Mouse (Mus musculus) limb, embryonic 14.5 days (tissue): ENCODE data around the gene Gtpbp4. TPM values are rescaled to one million over a fixed set of nuclear protein-coding genes. Genes with fewer than 3 reads are reported as not detected.

Experiments used
- ATAC-seq: fragments of 200-750 bp; cut with Nextera tagmentation; 2 replicates; pipeline ENCODE4 v1.8.0; 2017; ENCODE audit warnings: low read depth, moderate number of reproducible peaks, moderate TSS enrichment; ENCODE audit not compliant: low FRiP score
- DNase-seq: peaks from one replicate; pipeline ENCODE4 v3.0.0-alpha.2; 2015; ENCODE audit warnings: low spot score
- H3K27ac ChIP-seq: fragments of 300-500 bp; sonication (generic); replicated peaks from 2 replicates; pipeline ENCODE4 v1.5.1; 2014; ENCODE audit warnings: low read depth, mild to moderate bottlenecking, low read length, moderate library complexity, mixed read lengths
- H3K27me3 ChIP-seq: fragments of 300-500 bp; sonication (generic); 2 replicates; pipeline ENCODE4 v1.6.1; 2014; ENCODE audit warnings: low read length, mixed read lengths; ENCODE audit not compliant: control insufficient read depth, insufficient read depth
- H3K36me3 ChIP-seq: fragments of 300-500 bp; sonication (generic); 2 replicates; pipeline ENCODE4 v1.6.1; 2014; ENCODE audit warnings: mild to moderate bottlenecking, low read length, moderate library complexity, mixed read lengths; ENCODE audit not compliant: control insufficient read depth, insufficient read depth
- H3K4me1 ChIP-seq: fragments of 300-500 bp; sonication (generic); 2 replicates; pipeline ENCODE4 v1.6.1; 2014; ENCODE audit warnings: antibody characterized with exemption, low read length, mixed read lengths; ENCODE audit not compliant: control insufficient read depth, insufficient read depth
- H3K4me2 ChIP-seq: fragments of 300-500 bp; sonication (generic); replicated peaks from 2 replicates; pipeline ENCODE4 v1.6.1; 2014; ENCODE audit warnings: low read depth, mild to moderate bottlenecking, low read length, moderate library complexity; ENCODE audit not compliant: severe bottlenecking
- H3K4me3 ChIP-seq: fragments of 300-500 bp; sonication (generic); replicated peaks from 2 replicates; pipeline ENCODE4 v1.5.1; 2014; ENCODE audit warnings: low read length
- H3K9ac ChIP-seq: fragments of 300-500 bp; sonication (generic); 2 replicates; pipeline ENCODE4 v1.6.1; 2014; ENCODE audit warnings: mild to moderate bottlenecking, low read depth, low read length, moderate library complexity; ENCODE audit not compliant: severe bottlenecking
- H3K9me3 ChIP-seq: fragments of 300-500 bp; sonication (generic); 2 replicates; pipeline ENCODE4 v1.6.1; 2016; ENCODE audit warnings: low read length; ENCODE audit not compliant: control insufficient read depth
- POLR2A ChIP-seq: fragments of 200-500 bp; IDR thresholded peaks from 2 replicates; pipeline ENCODE4 v1.8.0; 2012; ENCODE audit warnings: inconsistent platforms, mild to moderate bottlenecking, moderate library complexity, borderline replicate concordance; ENCODE audit not compliant: insufficient read depth, insufficient read length; ENCODE audit errors: extremely low read depth
- WGBS: fragments of 180-500 bp; shearing (Covaris S2); extraction: QIAGEN DNeasy Blood & Tissue Kit; methylation state at CpG from one replicate; pipeline ENCODE4 v1.1.7; 2014; 5-methylcytosine and 5-hydroxymethylcytosine counted together
- polyA plus RNA-seq, 2 experiments: library from polyadenylated mRNA; depleted of rRNA in 1 of 2; stranded (reverse) in 1 of 2; unstranded in 1 of 2; fragments of >200 nt; fragmentation: Nextera tagmentation in 1 of 2; extraction: Ambion mirVana in 1 of 2; gene quantifications; 2 replicates each; pipeline versions ENCODE4 v1.2.1 to v1.2.3; 2012 to 2014

Gtpbp4 gene
- polyA plus RNA-seq (2012; rRNA removed) (21.0 and 30.6 TPM in 2 replicates), polyA plus RNA-seq (2014; fragmentation: Nextera tagmentation; extraction: Ambion mirVana) (76.1 and 78.3 TPM in 2 replicates)

DNA sequence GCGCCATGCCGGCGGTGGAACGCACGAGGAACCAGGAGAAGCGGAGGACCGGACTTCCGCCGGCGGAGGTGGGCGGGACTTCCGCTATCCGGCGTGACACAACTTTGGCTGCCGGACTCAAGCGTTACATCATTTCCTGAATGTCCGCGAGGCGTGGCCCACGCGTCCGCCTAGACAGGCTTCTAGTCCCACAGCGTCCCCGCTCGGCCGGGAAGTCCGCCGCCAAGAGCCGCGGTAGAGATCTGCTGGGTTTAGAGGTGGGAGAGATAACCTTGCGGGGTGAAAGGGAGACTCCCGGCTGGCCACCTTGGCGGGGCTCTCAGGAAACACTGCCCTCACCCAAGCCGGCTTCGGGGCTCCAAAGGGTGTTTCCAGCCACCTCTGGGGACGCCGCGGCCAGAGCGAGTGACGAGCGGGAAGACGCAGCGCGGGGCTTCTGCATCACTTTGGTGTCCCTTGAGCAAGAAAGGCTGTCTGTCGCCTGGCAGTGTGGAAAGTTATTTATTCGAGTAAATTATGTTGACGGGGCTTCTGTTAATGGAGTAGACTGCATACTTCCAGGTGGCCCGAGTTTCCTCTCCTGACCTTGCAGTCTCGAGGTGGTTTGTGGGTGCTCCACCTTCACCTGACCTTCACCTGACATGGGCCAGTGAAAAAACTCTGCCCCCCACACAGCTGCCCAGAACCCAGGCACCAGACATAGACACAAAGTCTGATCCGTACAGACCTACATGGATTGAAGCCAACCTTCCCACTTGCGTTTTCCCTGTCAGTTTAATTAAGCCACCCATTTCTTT is at the start of gene Gtpbp4:
Gene Gtpbp4, minus strand, starts transcription at position 94 of the 797 bp plus-strand sequence.
- H3K27ac ChIP-seq, result peak within 1 kb of the TSS; percentile 61
- peak; percentile 99 for ATAC-seq
- no peaks in the 10 kb centered on the region for H3K27me3 ChIP-seq
- DNase-seq, result peak; percentile 97
- peak; percentile 77; the same call in 1 of the 2 replicates for TF ChIP-seq POLR2A
- under 1% methylated on average over 51 of the region's 51 CpGs for WGBS
- peaks cover 9% of the 10 kb centered on the region for H3K4me1 ChIP-seq
- no peaks in the 10 kb centered on the region for H3K9me3 ChIP-seq
- peak within 1 kb of the TSS; percentile 96 for H3K4me3 ChIP-seq
- H3K36me3 ChIP-seq, result peaks cover 9% of the 10 kb centered on the region
- H3K4me2 ChIP-seq, result peak within 1 kb of the TSS; percentile 80
- peak within 1 kb of the TSS; percentile 87 for H3K9ac ChIP-seq

DNA sequence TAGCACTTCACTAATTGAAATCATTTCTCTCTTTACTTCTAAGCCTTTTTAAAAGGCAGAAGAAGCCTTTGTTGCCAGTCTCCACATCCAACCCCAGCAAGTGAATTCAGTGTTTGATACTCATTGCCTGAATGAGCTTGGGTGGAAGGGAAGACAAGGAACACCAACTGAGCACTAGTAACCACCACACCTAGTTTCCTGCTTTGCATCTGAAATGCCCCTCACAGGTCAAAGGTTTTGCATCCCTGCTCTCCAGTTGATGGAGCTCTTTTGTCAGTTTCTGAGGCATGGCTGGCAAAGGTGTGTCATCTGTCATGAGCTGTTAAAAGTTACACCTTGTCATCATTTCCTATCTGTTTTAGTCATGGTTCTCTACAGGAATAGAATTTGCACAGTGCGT is 48.8 kb upstream of the Gtpbp4 start:
- Histone ChIP-seq H3K4me3 (no peak overlapping the region), H3K27ac (no peak overlapping the region), H3K9ac (no peak overlapping the region), H3K27me3 (no peaks in the 10 kb centered on the region), H3K4me2 (no peak overlapping the region), H3K9me3 (no peaks in the 10 kb centered on the region), H3K36me3 (no peaks in the 10 kb centered on the region), H3K4me1 (peaks cover 6% of the 10 kb centered on the region)
- DNase-seq (no peak), ATAC-seq (no peak)
- 91% methylated on average over 1 of the region's 1 CpGs for WGBS
- TF ChIP-seq POLR2A, result no peak

DNA sequence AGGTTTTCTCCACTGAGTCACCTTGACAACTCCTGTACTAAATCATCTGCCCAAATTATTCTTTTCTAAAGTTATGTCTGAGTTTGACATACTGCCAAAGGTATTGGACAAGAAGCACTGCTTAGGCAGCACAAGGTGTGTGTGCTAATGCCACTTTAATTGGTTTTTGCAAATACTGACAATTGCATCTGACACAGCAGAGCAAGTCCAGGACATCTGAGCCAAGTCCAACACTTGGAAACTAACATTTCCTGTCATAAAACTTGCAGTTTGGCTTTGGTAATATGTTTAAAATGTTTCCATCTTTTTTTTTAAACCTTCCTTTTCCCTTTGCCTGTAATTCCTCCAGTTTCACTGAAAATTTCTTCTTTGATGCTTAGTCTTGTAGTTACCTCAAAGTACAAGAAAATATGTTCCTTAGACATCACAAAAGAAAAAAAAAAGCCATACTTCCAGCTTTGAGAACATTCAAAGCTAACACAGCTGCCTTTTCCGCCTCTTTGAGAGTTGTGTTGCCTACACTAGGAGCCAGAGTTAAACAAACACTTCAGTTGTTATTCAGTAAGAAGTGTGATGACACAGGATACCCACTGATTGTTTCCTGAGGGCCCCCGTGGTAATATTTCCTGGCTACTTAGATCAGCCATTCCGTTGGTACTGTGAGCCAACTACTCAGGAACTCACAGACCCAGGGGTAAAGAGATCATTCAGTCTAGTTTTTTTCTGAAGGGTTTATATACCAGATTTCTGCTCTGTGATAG is 47.6 kb upstream of the Gtpbp4 start:
- peaks cover 6% of the 10 kb centered on the region for H3K4me1 ChIP-seq
- ATAC-seq, result peak; percentile 50
- H3K9ac ChIP-seq, result no peak overlapping the region
- 40% methylated on average over 3 of the region's 3 CpGs for WGBS
- H3K27me3 ChIP-seq, result no peaks in the 10 kb centered on the region
- H3K4me2 ChIP-seq, result no peak overlapping the region
- no peak overlapping the region for H3K4me3 ChIP-seq
- no peak for TF ChIP-seq POLR2A
- no peak overlapping the region for H3K27ac ChIP-seq
- DNase-seq, result peak; percentile 69
- H3K9me3 ChIP-seq, result no peaks in the 10 kb centered on the region
- no peaks in the 10 kb centered on the region for H3K36me3 ChIP-seq

DNA sequence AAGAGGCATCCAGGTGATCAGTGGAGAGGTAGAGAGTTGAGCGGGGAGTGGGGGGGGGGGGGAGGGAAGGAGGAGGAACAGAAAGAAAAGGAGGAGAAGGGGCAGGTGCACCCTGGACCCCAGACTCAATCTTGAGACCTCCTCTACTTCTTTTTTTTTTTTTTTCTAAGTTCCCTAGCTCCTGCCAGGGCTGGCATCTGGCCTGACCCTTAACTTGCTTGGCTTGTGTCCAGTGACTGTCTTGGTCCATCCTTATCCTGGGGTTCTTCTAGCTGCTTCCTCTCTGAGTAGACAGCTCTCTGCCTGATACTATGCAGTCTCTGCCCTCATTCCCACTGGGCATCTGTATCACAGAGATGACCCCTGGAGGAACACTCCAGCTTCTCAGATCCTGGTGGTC is 44.7 kb upstream of the Gtpbp4 start:
- TF ChIP-seq POLR2A, result no peak
- Histone ChIP-seq H3K4me1 (peaks cover 6% of the 10 kb centered on the region), H3K9ac (no peak overlapping the region), H3K4me3 (no peak overlapping the region), H3K27me3 (no peaks in the 10 kb centered on the region), H3K36me3 (no peaks in the 10 kb centered on the region), H3K4me2 (no peak overlapping the region), H3K27ac (no peak overlapping the region), H3K9me3 (no peaks in the 10 kb centered on the region)
- WGBS, result 93% methylated on average over 1 of the region's 1 CpGs
- no peak for ATAC-seq
- no peak for DNase-seq

DNA sequence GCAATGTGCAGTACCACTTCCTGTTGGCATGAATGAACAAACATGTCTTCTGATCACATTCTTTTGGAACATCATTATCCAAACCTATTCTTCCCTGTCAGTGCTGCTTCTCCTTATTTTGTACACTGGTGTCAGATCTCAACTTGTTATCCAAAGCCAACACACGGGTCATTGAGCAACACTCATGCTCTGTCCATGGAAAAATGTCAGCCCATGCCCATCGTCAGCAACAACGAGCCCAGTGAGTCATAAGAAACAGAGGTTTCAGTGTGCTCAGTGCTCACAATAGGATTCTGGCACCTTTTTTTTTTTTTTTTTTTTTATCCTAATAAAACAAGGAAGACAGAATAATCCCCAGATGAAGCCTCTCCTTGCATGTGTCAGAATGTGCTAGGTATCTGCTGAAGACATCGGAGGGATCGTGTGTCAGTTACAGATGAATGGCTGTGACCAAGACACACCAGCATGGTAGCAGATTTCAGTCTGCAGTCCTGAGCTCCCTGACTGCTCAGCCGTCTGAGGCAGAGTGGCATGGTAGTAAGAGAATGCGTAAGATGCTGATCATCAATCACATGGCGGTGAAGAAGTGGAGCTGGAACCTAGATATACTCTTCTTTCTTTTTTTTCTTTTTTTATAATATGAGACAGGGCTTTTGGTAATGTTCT is 36.2 kb upstream of the Gtpbp4 start:
- no peak overlapping the region for H3K4me3 ChIP-seq

More for the DNA sequence above, 36.2 kb upstream of the Gtpbp4 start:
- no peaks in the 10 kb centered on the region for H3K9me3 ChIP-seq
- DNase-seq (no peak), ATAC-seq (no peak)
- no peaks in the 10 kb centered on the region for H3K27me3 ChIP-seq
- 83% methylated on average over 8 of the region's 8 CpGs for WGBS
- no peaks in the 10 kb centered on the region for H3K4me1 ChIP-seq
- TF ChIP-seq POLR2A, result no peak
- no peak overlapping the region for H3K9ac ChIP-seq
- H3K27ac ChIP-seq, result no peak overlapping the region
- H3K36me3 ChIP-seq, result no peaks in the 10 kb centered on the region
- no peak overlapping the region for H3K4me2 ChIP-seq
